Mouse (Mus musculus): ENCODE results near the gene Gm826.

The Gm826 gene

GRCm38 (mm10) chr2:160275959-160276657 is 57.9 kb downstream of the Gm826 start:
- DNase-seq, result no peak

GRCm38 (mm10) chr2:160267828-160268453 is 66.0 kb downstream of the Gm826 start:
- DNase-seq, result no peak

GRCm38 (mm10) chr2:160263861-160264260 is 70.1 kb downstream of the Gm826 start:
- DNase-seq, result no peak

GRCm38 (mm10) chr2:160261538-160261937 is 72.4 kb downstream of the Gm826 start:
- no peak for DNase-seq
